Mouse (Mus musculus) adrenal gland, adult (tissue): ENCODE results near the gene Nrsn2.

Source experiments
- DNase-seq, 2 experiments: peaks; one replicate each; pipeline ENCODE4 v3.0.0; 2022 to 2023; ENCODE audit warnings: low spot score in 1 of 2; ENCODE audit not compliant: inconsistent age in 2 of 2

The Nrsn2 gene

DNA sequence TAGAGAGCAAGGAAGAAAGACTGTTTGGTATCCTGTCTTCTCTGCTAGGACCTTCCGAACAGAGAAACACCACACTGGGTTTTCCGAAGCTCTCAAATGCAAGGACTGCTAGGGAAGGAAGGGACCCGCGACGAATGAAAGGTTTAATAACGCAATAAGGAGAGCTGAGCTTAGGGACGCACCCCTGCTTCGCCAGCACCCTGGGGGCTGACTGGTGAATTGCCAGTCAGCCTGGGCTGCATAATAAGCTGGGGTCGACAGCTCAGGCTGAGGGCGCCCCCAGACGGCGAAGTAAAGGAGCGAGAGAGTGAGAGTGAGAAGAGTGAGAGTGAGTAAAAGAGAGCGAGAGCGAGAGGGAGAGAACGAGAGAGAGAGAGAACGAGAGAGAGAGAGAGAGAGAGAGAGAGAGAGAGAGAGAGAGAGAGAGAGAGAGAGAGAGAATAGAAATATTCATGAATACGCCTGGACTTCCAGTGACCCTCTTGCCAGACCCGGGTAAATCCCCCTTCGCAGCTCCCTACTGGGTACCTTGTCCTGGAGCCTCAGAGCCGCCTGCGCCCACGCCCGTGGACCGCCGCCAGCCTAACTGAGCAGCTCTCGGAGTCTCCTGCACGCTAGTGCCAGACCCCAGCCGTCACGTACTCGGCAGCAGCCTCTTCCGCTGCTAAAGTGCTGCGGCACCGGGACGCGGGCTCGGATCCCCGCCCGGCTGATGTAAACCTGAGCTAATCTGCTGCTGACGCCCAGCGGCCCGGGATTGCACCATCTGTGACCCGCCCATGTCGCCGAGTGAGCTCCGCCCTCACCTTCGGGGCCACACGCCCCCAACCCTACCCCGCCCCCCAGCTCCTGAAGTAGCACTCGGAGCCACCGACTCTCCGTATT lies 32.9 kb downstream of the Nrsn2 start, which contains the start of gene Trib3:
TSS of gene Trib3 (minus strand) at position 704 of the 885 bp plus-strand sequence.
- peak; percentile 87 to 93 for DNase-seq

DNA sequence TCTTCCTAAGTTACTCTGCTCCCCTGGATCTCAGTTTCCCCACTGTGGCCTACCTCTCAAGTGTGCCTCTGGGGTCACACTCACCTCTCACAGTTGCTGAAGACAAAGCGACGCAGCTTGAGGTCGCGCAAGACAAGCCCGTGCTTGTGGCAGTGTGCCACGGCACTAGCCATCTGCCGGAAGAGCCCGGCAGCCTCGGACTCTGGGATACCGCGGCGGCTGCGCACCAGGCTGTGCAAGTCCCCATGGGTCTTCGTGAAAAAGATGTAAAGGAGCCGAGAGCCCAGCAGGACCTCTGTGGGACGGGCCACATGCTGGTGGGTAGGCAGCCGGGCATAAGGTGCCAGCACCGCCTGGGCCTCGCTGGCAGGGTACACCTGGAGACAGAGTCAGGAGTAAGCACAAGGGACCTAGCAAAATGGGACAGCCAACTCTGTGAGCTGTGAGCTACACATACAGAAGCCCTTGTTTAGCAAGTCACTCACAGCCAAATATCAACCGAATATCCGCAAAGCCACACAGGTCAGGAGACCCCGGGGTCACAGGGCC lies 36.7 kb downstream of the Nrsn2 start:
- no peak for DNase-seq

DNA sequence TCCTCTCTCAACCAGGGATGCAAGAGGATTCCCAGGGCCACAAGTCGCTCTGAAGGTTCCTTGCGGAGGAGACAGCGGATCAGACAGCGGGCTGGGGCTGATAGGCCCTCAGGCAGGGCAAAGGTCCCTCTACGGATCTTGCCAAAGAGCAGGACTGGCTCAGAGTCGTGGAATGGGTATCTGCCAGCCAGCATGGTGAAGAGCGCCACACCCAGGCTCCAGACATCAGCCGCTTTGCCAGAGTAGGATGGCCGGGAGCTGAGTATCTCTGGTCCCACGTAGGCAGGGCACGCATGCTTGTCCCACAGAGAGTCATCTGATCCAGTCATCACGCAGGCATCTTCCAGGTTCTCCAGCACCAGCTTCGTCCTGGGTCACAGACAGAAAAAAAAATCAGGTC lies 38.1 kb downstream of the Nrsn2 start:
- peak in 1 of 2 experiments; percentile 39 for DNase-seq

DNA sequence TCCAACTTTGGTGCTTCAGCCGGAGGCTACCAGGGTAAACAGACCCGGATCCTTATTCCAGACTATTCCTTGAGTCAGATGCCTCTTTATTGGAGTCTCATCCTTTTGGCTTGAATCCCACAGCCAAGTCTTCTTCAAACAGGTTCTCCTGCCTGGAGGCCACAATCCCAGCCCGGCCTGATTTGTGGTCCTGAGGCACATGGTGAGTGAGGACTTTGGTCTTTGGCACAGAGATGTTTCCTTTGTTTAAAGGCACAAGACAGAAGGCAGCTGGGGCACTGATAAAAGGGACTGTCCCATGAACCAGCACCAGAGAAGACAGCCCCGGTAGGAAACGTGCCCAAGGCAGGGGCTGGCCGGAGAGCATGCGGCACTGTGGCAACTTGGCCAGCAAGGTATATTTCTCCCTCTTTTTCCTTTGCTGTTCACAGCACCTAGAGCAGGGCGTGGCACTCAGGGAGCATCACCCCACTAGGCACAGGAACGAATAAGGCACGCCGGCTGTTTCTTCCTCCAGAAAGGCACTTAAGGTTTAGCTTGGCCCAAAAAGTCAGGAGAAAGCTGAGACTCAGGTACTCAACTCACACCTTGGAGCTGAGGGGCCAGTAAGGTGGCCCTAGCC lies 38.7 kb downstream of the Nrsn2 start:
- DNase-seq = no peak

DNA sequence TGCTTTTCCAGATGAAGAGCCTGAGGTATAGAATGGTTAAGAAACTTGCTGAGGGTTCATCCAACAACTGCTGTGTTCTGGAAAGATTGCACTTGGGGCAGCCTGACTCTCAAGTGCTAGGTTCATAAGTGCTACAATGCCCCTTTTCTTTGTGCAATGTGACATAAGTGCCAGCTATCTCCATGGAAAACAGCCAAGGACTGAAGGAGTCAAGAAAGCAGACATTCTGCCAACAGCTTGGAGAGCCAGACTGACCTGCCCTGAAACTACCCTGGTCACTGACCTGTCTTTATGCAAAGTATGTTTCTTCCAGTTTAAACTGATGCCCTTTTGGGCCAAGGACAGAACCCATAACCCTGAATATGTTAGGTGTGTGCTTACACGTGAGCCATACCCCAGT lies 39.6 kb downstream of the Nrsn2 start:
- DNase-seq = peak in 1 of 2 experiments; percentile 78

DNA sequence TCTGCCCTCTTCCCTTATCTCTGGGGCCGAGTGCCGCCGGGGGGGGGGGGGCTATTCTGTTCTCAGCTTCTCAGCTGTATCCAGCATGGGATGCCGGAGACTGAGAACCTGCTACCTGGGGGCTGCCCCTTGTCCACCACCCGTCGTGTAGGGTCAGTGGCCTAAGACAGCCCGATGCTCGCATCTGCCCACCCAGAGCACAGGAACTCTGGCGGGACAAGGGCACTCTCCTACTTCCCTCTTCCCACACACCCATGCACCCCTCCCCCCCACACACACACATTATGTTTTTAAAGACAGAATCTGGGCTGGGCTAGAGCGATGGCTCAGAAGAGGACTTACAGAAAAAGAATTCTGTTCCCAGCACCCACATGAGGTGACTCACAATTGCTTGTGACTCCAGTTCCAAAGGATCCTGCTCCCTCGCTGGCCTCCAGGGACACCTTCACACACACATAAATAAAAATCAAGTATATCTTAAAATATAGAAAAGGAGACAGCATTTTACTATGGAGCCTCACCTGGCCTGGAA lies 41.1 kb downstream of the Nrsn2 start:
- peak in 1 of 2 experiments; percentile 43 for DNase-seq

DNA sequence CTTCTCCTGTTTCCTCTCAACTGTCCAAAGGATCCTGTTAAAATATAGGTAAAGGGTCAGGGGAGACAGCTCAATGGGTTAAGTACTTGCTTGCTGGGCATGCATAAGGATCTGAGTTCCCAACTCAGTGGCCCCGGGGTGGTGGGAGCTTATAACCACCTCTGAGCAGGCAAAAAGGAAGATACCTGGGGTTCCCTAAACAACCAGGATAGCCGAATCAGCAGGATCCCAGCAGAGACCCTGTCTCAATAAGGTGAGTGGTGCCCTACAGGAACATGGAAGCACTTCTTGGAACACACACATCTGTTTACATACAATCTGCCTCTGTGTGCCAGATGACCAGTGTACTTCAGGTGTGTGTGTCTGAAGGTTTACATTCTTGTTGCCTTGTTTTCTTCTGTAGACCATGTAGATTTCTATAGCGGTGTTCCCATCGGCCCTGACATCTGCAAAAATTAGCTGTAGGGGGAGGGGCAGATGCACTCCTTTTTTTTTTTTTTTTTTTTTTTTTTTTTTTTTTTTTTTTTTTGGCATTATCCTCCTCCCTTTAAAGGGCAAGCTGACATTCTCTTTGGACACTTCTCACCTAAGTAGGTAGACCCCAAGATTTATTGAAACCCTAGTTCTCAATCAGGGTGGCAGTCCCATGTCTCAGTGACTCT lies 43.0 kb downstream of the Nrsn2 start:
- DNase-seq = no peak

DNA sequence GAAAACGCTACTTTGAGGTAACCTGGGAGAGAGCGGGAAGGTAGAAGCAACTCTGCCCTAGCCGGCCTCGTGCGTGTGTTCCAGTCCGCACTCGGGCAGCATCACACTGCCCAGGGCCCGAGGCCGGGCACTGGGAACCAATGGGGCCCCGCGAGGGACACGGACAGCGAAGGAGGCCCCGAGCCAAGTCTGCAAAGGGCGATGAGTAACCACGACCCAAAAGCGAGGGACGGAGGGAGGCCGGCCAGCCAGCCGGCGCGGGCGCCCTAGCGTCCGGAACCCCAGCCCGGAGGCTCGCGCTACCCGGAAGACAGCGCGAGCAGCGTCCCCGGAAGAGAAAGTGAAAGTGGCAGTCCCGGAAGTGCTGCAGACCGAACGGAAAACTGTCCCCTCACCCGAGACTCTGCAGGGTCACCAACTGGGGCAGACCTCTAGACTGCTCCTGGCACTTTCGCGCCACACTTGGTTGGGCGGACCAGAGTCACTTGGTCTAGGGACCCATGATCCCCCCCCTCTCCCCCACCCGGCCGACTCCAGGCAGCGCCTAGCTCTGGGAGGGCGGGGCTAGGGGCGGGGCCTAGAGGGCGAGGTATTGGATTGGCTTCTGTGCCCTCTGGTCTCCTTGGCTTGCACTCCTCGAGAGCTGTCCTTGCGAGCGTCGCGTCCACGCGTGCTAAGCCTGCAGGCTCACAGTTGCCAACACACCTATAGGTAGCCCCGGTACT lies 44.2 kb downstream of the Nrsn2 start, which contains the start of gene Rbck1:
TSS of gene Rbck1 (minus strand) at position 553 of the 725 bp plus-strand sequence.
- peak; percentile 94 to 99 for DNase-seq

DNA sequence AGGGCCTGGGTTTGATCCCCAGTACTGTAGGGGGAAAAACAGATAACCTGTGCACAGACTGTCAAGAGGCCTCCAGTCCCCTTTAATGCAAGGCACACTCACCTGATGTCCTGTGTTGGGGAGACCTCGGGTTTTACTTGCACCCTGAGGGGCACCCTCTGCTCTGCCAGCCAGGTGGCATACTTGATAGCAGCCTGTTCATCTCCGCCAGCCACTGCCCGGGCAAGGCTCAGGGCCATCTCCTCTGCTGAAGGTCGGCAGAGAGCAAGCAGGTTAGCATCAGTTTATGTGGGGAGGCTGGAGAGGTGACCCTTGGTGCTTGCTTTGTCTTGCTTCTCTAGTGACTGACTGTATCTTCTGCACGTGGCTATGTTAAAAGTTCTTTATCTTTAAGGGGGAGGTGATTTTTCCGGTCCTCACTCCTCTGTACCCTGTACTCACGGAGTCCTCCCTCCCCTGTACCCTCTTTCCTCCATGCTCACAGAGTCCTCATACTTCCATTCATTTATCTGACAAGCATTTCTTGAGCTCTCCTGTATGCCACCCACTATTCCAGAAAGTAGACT lies 45.5 kb downstream of the Nrsn2 start:
- DNase-seq = peak in 1 of 2 experiments; percentile 79

DNA sequence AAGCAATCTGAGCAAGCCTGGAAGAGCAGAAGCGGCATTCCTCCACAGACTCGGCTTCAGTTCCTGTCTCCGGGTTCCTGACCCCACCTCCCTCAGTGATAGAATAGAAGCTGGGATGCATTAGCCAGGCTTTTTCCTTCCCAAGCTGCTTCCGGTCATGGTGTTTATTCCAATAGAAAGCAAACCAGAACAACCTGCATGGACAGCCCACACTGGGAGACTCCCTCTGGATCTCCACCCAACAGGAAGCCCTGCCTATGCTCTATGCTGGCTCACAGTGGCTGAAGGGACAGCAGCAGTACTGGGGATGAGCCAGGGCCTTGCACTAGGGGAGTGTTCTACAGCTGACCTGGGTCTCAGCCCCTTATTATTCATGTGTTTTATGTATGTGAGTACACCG lies 48.5 kb downstream of the Nrsn2 start:
- DNase-seq = no peak

DNA sequence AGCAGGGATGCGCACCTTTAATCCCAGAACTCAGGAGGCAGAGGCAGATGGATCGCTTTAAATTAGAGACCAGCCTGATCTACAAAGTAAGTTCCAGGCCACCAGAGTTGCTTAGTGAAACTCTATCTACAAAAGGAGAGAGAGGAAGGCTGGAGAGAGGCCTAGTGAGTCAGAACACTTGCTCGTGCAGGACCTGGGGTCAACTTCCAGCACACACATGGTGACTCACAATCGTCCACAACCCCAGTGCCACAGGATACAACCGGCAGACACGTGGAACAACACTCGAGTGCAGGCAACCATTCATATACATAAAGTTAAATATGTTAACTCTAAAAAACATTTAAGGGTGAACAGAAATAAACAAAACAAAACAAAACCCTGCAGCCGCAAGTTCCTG lies 49.8 kb downstream of the Nrsn2 start:
- peak; percentile 72 to 80 for DNase-seq

DNA sequence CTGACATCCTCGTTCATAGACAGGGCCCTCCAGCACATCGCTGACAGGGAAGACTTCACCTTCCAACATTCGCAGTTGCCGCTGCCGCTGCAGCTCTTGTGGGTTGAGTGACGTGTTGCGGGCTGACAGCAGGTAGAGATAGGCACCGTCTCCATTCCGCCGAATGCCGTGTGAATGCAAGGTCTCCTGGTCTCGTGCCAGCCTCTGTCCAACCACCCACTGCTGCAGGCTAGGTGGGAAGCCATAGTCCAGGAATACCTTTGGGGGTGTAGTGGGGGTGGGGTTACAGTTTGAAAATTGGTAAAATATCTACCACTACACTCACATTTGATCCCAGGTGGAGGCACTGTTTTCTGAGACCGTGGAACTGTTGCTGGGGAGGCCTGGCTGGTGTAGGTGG lies 50.3 kb downstream of the Nrsn2 start:
- DNase-seq = no peak

DNA sequence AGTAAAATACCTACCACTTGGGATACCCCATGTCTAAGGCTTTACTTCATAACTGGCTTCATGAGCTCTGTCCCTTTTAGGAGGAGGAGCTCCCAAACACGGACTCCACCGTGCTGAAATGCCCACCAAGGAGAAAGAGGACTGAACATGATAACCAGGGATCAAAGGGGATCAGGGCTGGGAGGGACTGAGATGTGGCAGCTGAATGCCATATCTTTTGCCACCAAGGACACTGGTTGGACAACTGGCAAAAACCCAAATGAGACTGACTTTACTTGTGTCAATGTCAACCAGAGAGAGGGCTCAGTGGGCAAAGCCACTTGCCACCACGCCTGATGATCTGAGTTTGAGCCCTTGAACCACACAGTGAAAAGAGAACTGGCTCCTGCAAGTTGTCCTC lies 51.6 kb downstream of the Nrsn2 start:
- peak; percentile 50 to 79 for DNase-seq

DNA sequence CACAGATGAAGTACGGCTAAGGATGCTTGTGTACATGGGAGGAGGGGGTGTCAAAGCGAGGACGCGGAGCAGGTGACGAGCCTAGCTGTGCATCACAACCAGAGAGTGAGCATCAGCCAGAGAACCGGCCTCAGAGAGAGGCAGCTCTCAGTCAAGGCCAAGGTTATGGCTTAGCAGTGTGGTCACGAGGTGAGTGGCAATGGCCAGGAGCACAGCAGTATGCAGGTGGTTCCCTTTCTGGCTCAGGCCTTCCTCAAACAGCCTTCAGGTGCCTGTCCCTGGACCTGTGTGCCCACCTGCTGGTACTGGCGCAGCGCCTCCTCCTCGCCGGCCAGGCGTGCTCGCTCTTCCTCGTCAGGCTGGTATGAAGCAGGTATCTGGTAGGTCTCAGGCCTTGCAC lies 52.5 kb downstream of the Nrsn2 start:
- DNase-seq = peak; percentile 68 to 85

DNA sequence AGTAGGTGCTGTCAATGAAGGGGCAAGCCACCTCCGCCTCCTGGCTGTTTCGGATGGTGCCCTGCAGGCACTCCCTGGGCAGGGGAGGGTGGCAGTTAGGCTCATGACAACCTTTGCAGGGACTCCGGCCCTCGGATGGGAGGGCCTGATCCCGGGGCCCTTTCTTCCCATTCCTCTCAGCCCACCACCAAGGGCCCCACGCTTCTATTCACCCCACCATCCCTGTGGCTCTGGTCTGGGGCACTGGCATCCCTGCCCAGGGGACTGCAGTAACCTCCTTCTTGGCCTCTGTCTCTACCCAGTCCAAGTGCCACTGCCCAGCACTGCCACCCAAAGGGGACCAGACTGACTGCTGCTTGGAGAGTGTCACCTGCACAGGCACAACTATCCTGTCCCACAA lies 54.2 kb downstream of the Nrsn2 start:
- DNase-seq = no peak

DNA sequence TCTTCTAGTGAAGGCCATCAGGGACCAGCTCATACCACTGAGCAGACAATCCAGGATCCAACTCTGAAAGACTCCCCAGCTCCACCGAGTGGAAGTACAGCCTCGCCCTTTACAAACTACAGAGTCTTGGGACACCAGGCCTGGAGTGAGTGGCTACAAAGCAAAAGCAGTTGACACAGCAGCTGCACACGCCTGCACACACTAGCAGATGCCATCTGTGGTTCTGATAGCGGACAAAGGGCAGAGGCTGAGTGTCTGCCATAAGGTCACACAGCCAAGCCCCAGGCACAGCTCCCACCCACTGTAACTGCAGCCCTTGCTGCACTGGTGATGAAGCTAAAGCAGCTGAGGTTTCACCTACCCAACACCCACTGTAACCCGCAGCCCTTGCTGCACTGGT lies 54.9 kb downstream of the Nrsn2 start:
- DNase-seq = no peak
